Mouse (Mus musculus) MEL (cell line): ENCODE measurements at regions not wholly inside any gene's neighbourhood (a gene's known extent, or its start where the extent isn't known, plus 50 kb on each side); places are given as distances from the start of the nearest gene placed in this dataset.

Source experiments
- CTCF ChIP-seq, 3 experiments: IDR thresholded peaks in 2 of 3; conservative IDR thresholded peaks in 1 of 3; 2 replicates each; pipeline ENCODE4 v1.5.1; 2011 to 2012; ENCODE audit warnings: low read length in 3 of 3, low read depth in 2 of 3, mild to moderate bottlenecking in 2 of 3, improper control_type of control experiment in 1 of 3, inconsistent platforms in 1 of 3, mixed read lengths in 1 of 3, moderate library complexity in 1 of 3; ENCODE audit not compliant: control insufficient read depth in 1 of 3, insufficient read depth in 1 of 3, poor library complexity in 1 of 3, severe bottlenecking in 1 of 3
- EP300 ChIP-seq, 2 experiments: IDR thresholded peaks; 2 replicates each; pipeline ENCODE4 v1.6.1; 2011; ENCODE audit warnings: improper control_type of control experiment in 2 of 2, low read length in 2 of 2, low read depth in 1 of 2, mild to moderate bottlenecking in 1 of 2
- HCFC1 ChIP-seq: IDR thresholded peaks from 2 replicates; pipeline ENCODE4 v1.6.1; 2012; ENCODE audit warnings: low read depth, mild to moderate bottlenecking, inconsistent platforms, low read length, improper control_type of control experiment, moderate library complexity
- MAX ChIP-seq: IDR thresholded peaks from 2 replicates; pipeline ENCODE4 v1.6.1; 2011; ENCODE audit warnings: low read length, improper control_type of control experiment
- POLR2A ChIP-seq, 2 experiments: IDR thresholded peaks; 2 replicates each; pipeline ENCODE4 v1.6.1; 2011 to 2012; ENCODE audit warnings: low read length in 2 of 2, mild to moderate bottlenecking in 2 of 2, control low read depth in 1 of 2, improper control_type of control experiment in 1 of 2, low read depth in 1 of 2, moderate library complexity in 1 of 2; ENCODE audit not compliant: control insufficient read depth in 1 of 2, insufficient read depth in 1 of 2, poor library complexity in 1 of 2
- POLR2AphosphoS2 ChIP-seq: IDR thresholded peaks from 2 replicates; pipeline ENCODE4 v1.6.1; 2011; ENCODE audit warnings: low read length, improper control_type of control experiment
- SIN3A ChIP-seq: IDR thresholded peaks from 2 replicates; pipeline ENCODE4 v1.6.1; 2012; ENCODE audit warnings: low read length, improper control_type of control experiment, inconsistent platforms
- ZC3H11A ChIP-seq: IDR thresholded peaks from 2 replicates; pipeline ENCODE4 v1.6.1; 2012; ENCODE audit warnings: low read depth, mild to moderate bottlenecking, inconsistent platforms, low read length, improper control_type of control experiment
- ZMIZ1 ChIP-seq: IDR thresholded peaks from 2 replicates; pipeline ENCODE4 v1.6.1; 2012; ENCODE audit warnings: low read depth, mild to moderate bottlenecking, inconsistent platforms, low read length, improper control_type of control experiment, moderate library complexity

DNA sequence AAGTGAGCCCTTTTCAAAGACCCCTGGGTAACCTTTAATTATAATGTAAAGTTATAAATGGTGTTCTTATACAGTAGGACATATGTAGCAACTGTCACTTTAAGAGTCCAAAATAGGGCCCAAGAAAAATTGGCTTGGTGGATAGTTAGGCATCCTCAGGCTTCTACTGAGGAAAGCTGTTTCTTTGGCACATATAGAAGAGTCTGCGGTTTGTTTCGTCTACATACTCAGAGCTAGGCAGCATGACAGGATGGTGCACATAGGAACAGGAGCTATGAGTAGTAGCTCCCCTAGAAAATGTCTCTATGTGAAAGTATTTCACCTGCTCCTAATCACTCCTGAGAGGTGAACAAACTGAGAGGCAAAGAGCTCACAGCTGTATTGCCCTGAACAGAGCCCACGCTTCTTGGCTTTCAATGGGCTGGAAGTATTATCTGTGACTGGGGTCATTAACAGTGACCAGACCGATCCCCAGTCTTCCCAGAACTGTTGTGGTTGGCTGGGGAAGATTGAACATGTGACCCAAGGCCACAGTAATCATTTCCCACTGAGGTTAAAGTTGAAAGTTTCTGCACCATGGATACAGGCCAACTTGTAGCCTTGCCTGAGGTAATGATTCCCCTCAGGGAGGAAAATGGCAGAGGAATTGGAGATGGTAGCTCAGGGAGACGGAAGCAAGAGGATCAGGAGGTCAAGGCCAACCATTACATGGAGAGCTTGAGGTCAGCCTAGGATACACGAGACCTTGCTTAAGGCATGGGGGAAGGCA lies 235.3 kb downstream of the Tmem114 start:
- TF ChIP-seq SIN3A (no peak), POLR2A (IDR thresholded peaks at IDR 0.05; ENCODE audit: control insufficient read depth in 1 of 2, insufficient read depth in 1 of 2, low read depth in 1 of 2, low read length in 2 of 2, poor library complexity in 1 of 2) (no peak), CTCF (IDR thresholded peaks at IDR 0.05 in 2 of 3, conservative IDR thresholded peaks at IDR 0.05 in 1 of 3; ENCODE audit: control insufficient read depth in 1 of 3, insufficient read depth in 1 of 3, low read depth in 2 of 3, low read length in 3 of 3, poor library complexity in 1 of 3, severe bottlenecking in 1 of 3) (no peak), HCFC1 (no peak), EP300 (IDR thresholded peaks at IDR 0.05; ENCODE audit: low read depth in 1 of 2, low read length in 2 of 2) (no peak), ZC3H11A (no peak), MAX (no peak), ZMIZ1 (no peak), POLR2AphosphoS2 (no peak)
